Mouse (Mus musculus): Measurements from ENCODE around the gene Mtx1.
"Not testable (repeated sequence)": the region's sequence is repeated elsewhere in the genome, so short reads cannot be mapped to it uniquely, and the experiment has no call there.

Gene Mtx1

DNA sequence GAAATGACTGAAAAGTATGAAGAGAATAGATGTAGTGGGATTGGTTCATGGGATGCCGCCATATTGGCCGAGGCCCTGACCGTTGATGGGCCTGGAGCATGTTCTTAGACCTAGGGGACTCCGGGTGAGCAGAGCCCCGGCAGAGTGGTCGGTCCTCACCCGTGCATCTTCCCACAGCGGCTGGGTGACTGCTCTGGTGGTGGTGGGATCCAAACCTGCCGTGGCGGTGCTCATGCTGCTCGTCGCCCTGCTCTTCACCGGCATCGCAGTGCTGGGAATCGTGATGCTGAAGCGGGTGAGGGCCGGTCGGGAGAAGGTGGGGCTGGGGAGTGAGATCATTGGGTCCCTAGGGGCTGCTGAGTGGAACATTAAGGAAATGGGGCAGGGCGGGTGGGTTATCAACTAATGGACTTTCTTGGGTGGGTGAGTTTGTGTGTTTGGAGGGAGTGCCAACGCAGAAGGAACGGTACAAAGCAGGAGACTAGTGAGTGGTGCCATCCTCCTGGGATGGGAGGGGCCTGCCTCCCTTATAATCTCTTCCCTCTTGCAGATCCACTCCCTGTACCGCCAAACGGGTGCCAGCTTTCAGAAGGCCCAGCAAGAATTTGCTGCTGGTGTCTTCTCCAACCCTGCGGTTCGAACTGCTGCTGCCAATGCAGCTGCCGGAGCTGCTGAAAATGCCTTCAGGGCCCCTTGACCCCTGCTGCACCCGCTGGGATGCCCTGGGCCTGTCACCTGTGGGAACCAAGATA lies 45.0 kb downstream of the Mtx1 start:
- DNase-seq: no peak

DNA sequence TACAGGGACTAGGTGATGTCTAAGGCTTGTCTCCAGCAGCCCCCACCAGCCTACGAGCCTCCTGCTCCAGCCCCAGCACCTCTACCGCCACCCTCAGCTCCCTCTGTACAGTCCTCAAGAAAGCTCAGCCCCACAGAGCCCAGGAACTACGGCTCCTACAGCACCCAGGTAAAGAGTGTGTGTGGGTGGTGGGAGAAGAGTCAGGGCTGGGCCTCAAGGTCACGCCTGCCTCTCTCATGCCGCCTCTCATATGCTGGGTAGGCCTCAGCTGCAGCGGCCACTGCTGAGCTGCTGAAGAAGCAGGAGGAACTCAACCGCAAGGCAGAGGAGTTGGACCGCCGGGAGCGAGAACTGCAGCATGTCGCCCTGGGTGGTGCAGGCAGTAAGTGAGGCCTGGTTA lies 47.8 kb downstream of the Mtx1 start:
- no peak for DNase-seq

DNA sequence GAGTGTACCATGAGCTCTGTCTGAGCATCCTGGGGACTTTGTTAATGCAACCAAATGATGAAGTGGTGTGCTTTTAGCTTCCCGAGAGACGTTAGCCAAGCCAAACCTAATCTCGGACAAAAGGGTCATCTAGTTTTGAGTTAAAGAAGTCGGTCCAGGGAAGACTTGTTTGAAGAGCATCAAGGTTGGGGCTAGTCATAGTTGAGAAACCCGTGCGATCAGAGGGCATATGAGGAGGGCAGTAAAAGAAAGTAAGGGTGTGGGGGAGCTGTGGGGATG lies 48.8 kb downstream of the Mtx1 start:
- DNase-seq: no peak

DNA sequence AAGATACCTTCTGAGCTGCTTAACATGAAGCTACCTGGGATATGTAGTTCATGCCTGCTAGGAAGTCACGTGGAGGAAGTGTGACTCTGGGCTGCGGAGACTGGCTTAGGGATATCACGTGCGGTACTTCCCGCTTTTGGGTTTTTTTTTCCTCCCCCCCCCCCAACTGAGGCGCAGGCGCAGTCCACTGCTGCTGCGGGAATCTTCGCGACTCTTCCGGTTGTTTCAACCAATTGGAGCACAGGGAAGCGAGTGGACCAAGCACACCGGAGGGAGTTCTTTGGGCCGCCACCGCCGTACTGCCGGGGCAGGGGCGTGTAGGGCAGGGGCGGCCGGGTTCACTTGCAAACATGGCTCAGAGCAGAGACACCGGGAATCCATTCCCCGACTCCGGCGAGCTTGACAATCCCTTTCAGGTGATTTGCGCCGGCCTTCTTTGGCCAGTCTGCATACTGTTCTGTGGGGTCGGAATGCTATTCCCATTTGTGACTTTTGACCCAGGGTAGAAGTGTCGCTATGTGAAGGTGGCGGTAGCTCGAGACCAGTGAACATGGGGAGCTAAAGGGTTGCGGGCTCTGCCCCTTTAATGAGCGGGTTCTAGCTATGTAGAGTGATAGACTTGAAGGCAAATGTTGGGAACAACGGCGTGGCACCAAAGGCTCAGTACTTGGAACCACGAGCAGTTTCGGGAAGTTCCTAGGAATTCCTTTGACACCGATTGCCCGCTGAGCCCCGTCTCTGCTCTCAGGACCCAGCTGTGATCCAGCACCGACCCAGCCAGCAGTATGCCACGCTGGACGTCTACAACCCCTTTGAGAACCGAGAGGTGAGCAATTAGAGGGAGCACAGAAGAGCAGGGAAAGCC lies 49.4 kb downstream of the Mtx1 start, which contains the start of gene Scamp3:
Scamp3 (plus strand) TSS at position 232 of the 865 bp plus-strand sequence.
- peak; percentile 83 to 91 for DNase-seq

DNA sequence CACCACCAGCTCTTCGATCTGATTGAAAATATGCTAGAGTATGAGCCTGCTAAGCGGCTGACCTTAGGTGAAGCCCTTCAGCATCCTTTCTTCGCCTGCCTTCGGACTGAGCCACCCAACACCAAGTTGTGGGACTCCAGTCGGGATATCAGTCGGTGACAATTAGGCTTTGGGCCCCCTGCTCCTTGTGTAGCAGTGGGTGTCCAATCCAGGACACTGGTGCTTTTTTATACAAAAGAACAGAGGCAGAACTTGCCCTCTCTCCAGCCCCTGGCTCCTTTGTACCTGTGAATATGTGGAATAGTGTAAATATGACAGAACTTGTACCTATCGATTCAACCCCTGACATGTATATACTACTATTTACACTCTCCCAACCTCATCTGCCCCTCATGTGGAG lies 50.5 kb downstream of the Mtx1 start:
- no peak for DNase-seq

DNA sequence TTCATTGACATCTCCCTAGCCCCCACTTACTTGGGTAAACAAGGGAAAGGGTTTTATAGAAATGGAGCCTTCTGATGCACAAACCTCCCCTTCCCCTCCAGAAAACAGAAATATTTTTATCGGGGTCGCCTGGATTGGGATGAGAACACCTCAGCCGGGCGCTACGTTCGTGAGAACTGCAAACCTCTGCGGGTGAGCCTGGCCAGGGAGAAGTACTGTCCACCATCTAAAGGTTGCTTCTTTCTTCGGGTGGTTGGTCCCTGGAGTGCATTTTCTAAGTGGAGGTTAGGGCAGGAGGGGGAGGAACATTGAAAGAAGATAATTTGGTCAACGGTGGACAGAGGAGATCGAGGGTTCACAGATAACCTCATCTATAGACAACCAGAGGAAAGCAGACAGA lies 51.3 kb downstream of the Mtx1 start:
- no peak for DNase-seq

DNA sequence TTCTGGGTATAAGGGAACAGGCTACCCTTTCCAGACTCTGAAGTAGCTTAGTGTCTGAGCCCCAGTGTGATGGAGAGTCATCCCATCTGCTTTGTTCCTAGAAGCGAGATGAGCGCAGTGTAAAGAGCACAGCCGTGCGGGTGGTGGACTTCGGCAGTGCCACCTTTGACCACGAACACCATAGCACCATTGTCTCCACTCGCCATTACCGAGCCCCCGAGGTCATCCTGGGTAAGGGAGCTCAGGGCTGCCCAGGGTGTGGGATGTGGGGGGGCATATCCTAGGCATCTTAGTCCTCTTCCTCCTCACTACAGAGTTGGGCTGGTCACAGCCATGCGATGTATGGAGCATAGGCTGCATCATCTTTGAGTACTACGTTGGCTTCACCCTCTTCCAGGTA lies 52.0 kb downstream of the Mtx1 start:
- no peak for DNase-seq

DNA sequence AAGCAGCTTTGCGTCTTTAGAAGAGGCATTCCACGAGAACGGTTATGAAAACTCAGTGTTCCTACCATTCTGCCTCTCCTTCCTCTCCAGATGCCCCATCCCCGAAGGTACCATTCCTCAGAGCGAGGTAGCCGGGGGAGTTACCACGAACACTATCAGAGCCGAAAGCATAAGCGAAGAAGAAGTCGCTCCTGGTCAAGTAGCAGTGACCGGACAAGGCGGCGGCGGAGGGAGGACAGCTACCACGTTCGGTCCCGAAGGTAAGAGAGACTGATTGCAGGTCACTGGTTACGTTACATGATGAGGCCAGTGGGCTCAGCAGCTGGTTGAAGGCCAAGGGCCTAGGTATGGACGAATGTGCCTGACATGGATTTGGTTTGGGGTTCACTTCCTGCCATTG lies 59.9 kb downstream of the Mtx1 start:
- DNase-seq: no peak

DNA sequence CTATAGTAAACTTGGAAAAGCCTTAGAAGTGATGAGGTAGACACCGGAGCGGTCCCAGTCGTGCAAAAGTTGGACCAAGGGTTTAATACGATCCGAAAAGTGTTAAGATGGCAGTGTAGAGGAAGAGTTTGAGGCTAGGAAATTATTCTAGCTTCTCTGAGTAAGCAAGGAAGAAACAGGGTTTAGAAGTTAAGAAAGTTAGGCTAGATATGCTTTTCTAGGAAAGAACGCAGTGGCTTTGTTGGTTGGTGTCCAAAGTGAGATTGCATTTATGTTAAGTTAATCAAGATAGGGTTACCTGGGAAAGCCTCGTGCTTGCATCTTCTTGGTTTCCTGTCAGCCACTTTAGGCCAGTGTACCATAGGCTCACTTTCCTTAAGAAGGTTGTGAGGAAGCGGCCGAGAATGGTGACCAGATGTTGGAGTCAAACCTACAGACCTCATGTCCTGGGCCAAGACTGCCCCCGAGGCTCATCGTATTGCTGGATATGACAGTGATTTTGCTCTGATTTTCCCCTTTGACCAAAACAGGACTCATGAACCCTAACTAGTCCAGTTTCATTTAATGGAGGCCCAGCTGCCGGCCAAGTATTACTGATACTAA lies 61.5 kb downstream of the Mtx1 start:
- DNase-seq: no peak

DNA sequence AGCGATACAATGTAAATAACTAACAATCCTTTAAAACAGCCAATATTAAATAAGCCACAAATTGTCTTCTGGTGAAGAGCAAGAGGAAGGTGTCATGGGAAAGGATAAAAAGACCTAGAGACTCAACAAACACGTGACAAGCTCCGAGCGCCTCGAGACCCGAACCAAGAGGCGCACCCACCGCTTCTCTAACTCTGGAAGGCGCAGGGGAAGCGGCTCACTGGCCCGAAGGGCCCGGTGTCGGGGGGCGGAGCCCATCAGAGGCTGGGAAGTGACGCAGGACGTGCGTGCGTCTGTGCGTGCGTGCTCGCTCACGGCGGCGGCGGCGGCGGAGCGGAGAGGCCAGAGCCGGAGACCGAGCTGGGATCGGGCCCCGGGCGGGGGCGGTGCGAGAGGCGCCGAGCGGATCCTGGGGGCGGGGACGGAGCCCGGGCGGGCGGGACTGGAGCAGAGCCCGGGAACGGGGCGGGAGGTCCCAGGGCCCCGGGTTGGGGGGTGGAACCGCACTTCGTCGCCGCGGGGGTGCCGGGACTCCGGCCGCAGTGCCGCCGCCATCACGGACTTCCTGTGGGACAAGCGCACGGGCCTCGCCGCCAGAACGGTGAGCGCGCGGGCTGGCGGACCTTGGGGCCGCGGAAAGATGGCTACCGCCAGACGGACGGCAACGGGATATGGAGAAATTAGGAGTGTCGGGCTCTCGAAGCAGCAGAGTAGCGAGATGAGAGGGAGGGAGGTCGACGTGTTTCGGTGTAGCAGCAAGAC lies 62.2 kb downstream of the Mtx1 start, which contains the start of gene Clk2:
Clk2 (plus strand) TSS at position 290 of the 762 bp plus-strand sequence.
- peak; percentile 96 for DNase-seq

DNA sequence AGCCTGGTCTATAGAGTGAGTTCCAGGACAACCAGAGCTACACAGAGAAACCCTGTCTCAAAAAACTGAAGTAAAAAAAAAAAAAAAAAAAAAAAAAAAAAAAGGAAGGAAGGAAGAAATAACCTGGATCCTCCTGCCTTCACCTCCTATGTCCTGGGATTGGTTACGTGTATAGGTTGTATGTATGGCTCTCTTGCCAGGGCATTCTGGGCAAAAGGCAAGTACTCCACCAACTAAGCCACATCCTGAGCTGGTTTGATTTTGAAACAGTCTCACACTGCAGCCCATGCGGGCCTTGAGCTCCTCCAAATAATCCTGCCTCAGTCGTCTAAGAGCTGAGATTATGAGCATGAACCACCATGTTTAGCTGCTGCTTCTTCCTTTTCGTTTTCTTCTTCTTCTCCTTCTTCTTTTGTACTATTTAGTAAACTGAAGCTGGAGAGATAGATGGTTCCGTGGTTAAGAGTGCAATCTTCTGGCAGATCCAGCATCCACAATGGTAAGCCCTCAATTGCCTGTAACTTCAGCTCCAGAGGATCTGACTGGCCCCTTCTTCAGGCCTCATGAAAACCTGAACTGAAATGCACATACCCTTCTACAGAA lies 63.1 kb downstream of the Mtx1 start:
- no peak for DNase-seq

DNA sequence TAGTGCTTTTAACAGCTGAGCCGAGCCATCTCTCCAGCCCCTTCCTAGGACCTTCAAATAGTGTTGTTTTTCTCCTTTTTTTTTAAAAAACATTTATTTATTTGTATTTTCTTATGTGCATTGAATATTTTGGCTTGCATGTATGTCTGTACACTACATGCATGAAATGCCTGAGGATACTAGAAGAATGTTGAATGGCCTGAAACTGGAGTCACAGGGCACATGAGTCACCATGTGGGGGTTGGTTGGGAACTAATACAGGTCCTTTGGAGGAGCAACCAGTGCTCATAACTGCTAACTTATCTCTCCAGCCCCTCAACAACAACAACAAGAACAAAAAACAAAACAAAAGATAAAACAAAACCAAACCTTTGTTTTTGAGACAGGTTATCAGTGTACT lies 63.8 kb downstream of the Mtx1 start:
- DNase-seq: no peak

DNA sequence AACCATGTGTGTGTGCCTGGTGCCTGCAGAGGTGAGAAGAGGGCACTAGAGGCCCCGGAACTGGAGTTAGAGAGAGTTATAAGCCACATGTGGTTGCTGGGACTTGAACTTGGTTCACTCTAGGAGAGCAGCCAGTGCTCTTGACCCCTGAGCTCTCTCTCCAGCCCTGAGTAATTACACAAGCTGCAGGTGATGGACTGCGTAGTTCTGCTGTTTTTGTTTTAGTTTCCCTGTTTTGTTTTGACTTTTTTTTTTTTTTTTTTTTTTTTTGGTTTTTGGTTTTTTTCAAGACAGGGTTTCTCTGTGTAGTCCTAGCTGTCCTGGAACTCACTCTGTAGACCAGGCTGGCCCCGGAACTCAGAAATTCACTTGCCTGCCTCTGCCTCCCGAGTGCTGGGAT lies 65.1 kb downstream of the Mtx1 start:
- DNase-seq: no peak

DNA sequence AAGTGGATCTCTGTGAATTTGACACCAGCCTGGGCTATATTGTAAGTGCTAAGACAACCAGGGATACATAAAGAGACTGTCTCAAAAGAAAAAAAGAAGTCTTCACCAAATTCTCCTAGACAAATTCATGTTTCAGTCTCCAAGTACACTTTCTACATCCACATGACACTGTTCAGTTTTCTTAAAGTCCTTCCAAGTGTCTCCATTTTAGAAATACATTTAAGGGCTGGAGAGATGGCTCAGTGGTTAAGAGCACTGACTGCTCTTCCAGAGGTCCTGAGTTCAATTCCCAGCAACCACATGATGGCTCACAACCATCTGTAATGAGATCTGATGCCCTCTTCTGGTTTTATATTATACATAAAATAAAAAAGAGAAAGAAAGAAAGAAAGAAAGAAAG lies 65.7 kb downstream of the Mtx1 start:
- not testable (repeated sequence) for DNase-seq

DNA sequence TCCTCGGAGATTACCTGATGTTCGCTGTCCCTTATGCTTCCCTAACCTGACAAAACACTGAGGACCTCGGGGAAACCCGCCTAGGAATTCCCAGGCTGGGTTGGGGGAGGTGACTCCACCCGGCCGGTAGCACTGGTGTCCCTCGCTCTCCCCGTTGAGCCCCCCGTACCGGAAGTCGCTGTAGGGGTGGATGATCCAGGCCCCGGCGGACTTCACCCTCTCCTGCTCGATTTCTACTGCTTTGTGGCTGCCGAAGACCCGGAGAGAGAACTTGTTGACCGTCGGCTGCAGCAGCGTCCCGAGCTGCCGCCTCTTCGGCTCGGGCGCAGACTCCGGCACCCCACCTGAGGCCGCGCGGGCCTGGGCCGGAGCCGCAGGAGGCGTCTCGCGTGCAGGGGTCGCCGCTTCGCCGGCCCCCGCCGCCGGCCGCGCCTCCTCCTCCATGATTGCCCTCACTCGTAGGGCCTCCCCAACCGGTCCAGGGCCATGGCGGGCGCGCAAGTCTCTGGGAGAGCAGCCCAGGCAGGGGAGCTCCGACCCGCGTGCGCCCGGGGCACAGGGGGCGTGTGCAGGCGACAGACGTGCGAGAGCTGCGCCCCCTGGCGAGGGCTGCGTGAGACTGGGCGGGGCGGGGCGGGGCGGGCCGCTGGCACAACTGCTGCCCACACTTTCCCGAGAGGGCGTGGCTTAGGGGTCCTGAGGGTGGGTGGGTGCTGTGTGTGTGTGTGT lies 67.1 kb downstream of the Mtx1 start, which contains the start of gene Hcn3:
Hcn3 (minus strand) TSS at position 581 of the 729 bp plus-strand sequence.
- peak; percentile 60 to 70 for DNase-seq

DNA sequence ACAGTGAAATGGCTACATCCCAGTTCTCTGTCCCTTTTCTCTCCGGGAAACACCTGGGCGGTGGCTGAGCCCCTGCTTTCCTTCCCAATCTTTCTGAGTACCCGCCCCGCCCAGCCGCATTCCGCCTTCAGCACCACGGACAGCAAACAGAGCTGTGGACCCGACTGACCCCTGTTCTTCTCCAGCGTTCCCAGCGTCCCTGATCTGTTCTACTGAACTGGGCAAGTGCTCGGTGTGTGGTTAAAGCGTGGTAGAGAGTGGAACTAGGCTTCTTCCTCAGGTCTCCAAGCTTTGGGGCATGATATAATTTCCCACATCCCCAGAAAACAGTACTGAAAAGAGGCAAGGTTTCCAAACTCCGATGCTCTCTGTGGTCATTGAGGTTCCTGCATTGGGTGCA lies 67.7 kb downstream of the Mtx1 start:
- DNase-seq: no peak

All from cerebellum, adult 18-20 months (tissue).